Mouse (Mus musculus) gastrocnemius, postnatal 10 days (tissue): Measurements from ENCODE around the gene Schip1. TPM values are rescaled to one million over a fixed set of nuclear protein-coding genes. Genes with fewer than 3 reads are reported as not detected.

Experiments
- DNase-seq: peaks from one replicate; pipeline ENCODE4 v3.0.0; 2021; ENCODE audit warnings: mixed read lengths
- total RNA-seq, 2 experiments: library from RNA; stranded (reverse); gene quantifications; 2 replicates each; pipeline ENCODE4 v1.2.3; 2021

Gene Schip1
- total RNA-seq, 2 experiments from 2014 or later, result 86.2 to 86.6 TPM

DNA sequence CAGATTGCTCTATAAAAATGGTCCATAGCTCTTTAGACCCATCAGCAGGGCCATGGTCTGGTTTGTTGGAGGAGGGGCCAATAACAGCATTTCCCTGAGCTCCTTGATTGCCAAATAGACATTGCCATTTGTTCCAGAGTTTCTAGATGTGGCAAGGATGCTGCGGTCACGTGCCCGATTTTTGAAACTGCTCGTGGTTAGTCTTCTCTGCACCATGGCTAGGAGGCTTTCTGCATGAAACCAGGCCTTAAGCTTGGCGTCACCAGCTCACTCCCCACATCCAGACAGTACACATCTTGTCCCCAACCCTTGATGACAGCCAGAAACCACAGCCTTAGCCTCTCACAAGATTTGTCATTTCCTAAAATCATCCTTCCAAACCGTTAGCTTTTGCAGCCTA lies 559.9 kb downstream of the Schip1 start:
- DNase-seq, result no peak

DNA sequence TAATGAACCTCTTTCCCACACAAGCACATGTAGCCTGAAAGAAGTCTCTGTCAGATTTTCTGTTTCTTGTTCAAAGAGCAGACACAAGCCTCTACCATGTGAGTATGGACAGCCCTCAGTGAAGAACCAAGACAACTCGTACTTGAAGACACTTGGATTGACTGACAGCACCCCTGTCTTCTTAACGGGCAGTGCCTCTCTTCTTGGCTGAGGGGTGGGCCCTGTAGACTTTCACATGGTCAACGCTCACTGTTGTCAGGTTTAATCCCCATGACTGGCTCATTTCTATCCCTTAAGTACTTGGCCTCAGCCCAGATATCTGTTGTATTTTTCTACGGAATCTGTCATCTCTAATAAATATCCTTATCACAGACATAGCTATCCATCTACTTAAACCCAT lies 565.7 kb downstream of the Schip1 start:
- DNase-seq, result no peak

DNA sequence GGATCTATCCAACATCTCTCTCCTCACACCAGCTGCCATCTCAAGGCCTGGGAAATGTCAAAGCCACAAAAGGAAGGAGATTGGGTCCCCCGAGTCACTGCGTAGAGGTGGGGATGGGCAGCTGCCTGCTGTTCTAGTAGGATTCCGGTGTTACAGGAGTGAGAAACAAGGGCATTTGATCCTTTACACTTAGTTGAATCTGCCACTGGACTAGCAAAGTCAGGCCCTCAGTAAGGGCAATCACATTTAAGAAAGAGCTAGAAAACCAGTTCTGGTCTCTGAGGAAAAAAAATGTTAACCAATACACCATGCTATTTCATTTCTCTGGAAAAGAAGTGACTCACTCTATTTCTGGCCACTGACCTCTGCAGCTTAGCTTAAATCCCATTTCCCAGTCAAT lies 566.2 kb downstream of the Schip1 start:
- DNase-seq, result no peak

DNA sequence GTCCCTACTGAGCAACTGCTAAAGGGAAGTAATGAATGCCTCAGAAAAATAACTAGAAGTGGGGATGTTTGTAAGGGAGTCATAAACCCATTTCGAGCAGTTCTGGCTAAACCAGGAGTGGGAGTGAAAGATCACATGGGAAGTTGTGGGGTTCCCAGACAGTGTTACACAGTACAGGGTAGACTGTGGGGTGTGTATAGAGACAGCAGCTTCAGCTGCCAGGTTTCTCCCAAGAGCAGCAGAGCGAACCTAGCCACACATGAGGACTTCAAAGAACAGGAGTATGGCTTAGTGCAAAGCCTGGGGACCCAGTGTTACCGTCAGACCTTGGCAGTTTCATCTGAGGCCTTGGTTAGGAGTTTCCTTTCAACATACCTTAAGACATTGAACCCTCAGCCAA lies 568.1 kb downstream of the Schip1 start:
- DNase-seq, result no peak

DNA sequence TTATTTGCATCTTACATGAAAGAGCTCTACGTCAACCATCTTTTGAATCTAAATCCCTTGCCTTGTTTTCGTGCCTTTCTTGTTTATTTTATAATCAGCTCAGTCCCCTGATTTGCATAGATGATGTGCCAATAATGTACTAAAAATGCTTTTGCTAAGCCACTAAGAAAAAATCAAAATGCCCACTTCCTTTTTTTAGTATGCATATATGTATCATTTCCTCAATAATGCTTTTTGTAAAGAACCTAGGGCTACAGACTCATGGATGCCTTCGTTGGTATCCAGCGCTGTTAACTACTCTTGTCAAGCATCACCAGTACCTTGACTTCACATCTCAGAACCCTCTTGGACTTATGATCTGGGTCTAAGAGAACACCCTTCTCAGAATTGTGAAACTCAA lies 569.0 kb downstream of the Schip1 start:
- no peak for DNase-seq

DNA sequence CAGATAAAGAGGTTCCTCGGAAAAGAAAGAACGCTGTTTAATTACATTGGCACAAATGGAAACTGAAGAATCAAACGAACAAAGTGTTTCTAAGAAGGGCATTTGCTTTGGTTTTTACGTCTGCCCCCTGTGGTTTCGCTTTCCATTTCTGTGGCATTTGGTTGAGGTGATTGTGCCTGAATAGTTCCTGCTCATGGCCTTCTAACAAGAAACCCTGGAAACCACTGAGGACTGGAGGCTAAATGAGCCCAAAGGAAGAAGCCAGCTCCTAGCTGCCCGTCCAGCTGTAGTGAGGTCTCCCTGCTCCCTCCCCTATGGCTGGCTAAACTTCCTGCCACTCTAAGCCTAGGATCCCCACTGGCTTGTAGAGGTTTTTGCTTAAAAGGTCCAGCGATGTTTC lies 573.4 kb downstream of the Schip1 start:
- DNase-seq, result no peak

DNA sequence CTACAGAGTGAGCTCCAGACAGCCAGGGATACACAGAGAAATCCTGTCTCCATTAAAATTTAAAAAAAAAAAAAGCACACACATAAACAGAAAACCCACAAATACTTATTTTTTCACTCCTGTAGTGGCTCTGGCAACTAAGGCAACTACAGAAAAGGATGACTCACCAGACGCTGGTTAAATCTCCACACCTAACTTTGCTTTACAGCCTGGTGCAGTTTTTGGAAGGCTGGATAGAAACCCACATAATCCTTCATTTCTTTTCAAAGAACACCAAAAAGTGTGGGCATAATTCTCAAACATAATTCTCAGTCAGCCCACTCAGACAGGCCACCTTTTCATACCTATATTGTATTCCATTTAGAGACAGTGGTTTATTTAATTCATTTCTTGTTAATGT lies 574.1 kb downstream of the Schip1 start:
- DNase-seq, result no peak

DNA sequence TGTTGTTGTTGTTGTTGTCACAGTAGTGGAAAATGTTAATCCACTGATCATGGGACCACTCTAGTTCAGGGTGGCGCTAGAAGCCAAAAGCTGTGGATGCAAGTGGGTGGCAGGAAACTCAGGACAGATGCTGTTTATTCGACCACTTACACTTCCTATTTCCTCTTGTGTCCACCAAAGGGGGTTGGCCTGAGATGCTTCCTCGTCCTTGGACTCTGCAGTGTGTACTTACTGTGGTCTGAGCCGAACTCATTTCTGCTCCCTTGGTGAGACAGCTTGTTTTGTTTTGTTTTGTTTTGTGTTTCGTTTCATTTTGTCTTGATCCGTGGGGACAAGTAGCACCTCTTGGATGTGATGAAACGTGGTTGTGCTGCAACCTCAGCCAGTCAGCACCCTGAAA lies 578.3 kb downstream of the Schip1 start:
- no peak for DNase-seq

DNA sequence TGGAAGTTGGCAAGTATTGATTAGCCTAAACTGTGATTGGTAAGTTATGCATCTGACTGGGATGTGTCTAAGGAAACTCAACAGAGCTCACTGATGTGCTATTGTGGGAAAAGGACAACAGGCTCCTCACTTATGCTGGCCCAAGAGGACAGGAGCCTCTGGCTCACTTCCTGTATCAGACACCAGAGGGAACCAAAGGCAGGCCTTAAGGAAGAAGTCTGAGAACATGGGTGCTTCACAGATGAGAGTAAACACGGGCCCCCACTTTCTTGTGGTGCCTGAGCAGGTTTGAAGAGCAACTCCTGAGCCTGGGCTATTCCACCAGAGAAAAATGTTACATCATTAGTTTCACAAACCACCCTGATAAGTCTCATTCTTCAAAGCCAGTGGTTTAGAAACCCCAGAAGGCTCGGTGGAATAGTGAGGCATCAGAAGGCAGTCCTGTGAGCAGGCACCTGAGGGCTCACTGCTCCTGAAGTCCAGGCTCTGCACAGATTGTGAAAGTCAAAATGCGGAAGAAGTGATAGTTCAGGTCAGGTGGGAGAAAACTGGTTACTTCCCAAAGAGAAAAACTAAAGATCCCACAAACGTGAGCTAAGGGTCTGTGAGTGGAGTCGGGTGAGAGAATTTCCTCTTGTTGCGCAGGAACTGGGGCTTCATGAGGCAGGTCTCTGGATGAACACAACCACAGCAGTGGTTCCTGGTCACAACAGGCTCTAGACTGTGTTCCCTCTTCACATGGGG lies 582.0 kb downstream of the Schip1 start:
- DNase-seq, result peak; percentile 27

DNA sequence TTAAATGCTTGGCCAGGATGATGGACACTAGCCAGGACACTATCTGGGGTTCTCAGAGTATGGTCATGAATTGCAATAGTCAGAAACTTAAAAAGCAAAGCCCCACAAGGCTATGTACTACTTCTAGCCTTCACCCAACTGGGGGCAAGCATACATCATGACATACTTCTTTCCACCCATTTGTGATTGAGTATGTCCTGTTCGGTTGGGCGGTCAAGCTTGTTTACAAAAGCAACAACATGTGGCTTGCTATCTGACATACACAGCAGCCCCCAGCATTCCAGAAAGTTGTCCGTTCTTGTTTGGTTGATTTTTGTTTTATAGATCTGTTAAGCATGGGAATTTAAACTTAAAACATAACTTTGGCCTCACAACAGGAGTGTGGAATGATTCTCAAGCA lies 582.7 kb downstream of the Schip1 start:
- DNase-seq, result no peak

DNA sequence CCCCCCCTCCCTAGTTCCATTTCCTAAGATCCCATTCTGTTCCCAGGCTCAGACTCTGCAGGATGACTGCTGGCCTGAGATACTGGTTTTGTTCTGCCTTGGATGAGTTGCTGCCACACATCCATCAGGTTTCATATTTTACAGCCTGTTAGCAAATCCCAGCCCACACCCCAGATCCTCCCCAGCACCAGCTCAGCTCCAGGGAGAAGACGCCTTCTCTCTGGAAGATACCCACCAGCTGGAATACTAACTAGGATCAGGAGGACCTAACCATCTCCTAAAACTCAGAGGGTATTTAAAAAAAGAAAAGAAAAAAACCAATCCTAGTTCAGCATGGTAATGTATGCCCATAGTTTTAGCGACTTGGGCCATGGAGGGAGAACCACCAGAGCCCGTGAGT lies 585.6 kb downstream of the Schip1 start:
- no peak for DNase-seq

DNA sequence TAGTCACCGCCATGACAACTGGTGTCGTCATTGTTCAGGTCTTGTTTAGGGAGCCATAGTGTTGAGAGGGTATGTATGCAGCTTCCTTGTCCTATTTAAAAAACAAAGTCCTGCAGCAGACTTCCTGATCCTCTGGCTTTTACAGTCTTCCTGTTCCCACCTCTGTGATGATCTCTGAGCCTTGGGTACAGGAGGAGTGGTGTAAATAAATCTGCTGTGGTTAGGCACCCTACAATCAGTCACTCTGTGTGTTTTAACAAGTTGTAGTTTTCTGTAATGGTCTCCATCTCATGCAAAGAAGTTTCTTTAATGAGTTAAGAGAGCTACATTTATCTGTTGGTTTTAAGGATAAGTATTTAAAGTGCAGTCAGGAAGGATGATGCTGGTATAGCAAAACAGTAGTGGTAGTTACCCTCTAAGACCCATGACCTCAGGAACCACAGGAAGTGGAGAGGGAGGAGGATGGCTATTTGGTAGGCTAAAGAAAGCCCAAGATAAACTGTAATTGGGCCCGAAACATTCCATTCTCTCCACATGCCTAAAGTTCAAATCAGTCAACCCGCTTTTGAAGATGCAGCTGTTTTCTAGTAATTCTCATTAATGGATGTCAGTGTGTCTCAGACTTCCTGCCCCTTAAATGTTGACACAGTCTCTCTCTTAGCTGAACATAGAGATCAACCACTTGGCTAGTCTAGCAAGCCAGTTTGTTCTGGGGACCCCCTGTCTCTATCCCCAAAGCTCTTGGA lies 592.2 kb downstream of the Schip1 start:
- DNase-seq, result no peak

DNA sequence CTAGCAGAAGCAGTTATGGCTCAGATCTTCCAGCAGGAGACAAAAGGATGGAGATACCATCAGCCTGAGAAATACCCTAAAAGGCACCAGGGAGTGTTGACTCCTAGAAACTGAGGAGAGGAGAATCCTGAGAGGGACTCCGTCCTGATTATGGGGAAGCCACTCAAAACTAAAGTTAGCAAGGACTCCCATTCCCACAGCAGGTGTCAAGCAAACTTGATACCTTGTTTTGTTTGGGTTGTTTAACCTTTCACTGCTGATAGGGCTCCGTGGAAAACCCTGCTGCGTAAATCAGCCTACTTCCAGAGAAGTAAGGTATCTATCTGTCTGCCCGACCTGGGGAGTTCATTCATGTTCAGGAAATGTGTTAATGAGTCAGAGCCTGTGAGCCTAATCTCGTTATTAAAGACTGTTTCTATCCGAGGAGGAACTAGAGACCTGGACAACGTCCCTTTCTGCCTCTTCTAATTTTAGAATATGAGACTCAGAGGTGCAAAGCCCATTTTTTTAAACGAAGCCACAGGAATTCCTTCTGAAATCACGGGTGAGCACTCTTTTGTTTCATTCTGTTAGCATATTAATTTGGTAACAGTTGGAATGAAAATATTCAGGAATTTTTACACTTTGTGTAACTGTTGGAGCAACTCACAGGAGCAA lies 593.1 kb downstream of the Schip1 start:
- no peak for DNase-seq

DNA sequence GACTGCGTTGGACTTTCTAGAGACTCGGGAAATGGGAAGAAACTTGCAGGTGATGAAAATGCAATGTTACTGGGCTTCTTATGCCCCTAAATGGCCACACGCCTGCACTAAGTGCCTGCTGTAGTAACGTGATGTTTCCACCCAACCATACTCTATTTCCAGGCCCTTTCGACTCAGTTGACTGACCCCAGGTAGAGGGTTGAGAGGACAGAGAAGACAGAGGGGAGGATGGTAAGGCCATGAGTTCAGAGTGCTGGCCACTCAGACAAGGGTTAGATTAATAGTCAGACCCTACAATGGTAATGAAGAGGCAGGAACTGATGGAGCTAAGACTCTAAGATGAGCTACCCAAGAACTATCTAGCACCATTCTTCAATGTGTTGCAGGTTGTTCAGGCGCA lies 595.4 kb downstream of the Schip1 start:
- DNase-seq, result no peak

DNA sequence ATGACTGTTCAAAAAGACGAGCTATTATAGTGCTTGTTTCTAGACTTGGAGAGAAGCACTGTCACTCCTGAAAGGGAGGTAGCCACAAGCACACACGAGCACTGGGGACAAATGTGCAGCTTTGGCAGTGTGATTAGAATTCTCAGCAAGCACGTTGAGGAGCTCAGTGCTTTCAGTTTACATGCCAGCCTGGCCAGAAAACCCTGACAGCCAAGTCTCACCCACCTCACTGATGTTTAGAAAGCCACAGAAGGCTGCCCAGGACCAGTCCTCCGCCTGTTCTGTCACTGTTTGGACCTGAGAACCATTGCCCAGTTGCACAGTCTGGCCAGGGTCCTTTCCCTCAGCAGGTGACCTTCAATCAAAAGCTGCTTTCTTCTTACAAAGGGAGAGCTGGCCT lies 595.9 kb downstream of the Schip1 start:
- no peak for DNase-seq

DNA sequence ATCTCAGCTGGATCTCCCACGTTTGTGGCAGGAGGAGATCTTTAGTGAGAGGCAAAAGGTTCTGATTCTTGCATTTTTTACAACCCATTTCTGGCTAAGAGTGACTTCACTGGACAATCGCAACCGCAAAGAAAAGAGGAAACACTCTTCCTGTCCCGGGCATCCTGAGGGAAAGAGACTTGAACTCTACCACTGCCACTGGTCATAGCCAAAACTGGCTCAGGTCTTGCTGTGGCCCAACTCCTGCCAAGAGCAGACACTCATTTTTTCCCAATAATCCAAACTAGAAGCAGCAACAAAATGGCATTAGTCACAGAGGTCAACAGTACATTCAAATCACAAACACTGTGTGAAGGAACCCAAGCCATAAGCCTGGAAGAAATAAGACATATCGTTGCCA lies 597.8 kb downstream of the Schip1 start:
- DNase-seq, result no peak

DNA sequence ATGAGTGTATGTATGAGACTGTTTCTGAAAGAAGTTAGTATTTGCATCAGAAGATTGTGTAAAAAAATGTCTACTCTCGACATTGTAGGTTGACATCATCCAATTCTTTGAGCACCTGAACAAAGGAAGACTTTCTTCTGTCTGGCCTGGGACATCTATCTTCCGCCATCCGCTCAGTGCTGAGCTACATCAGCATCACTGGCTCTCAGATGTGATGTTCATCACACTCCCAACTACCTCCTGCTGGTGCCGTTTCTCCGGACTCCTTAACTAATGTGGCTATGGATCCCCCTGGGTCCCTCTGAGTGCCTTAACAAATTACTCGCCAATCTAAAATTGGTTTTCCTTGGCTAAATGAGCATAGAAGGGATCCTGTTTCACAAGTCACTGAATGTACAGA lies 599.7 kb downstream of the Schip1 start:
- no peak for DNase-seq

DNA sequence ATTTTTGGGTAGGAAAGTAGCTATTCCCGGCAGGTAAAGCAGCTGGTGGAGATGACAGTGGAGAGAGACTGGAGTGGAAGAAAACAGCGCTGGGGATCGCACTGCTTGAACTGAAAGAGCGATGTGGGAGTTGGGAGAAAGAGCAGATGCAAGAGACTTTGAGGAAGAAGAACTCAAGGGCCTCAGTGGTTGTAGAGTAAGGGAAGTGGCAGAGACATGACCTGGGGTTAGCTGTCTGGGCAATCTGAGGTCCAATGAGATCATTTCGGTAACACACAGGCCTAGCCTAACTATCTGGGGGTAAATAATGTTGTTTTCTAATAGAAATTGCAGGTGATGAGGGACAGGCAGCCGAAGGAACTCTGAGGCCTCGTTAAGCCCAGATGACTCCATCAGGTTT lies 601.8 kb downstream of the Schip1 start:
- DNase-seq, result no peak

DNA sequence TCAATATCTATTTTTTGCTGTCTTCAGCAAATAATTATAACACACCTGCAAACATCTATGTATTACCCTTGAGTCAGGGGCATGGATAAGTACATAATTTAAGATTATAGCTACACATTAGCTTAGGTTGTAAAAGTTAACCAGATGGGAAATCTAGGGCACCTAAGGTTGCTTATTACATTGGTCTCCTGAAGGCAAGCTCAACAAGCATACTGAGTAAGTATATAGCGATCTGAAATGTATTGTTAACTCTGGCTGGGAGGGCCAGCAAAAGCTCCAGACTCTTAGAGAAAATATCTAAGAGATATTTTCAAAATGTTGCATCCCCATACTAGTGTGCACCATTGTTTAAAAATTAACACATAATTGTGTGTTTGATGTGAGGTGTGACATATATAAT lies 603.2 kb downstream of the Schip1 start:
- DNase-seq, result no peak

DNA sequence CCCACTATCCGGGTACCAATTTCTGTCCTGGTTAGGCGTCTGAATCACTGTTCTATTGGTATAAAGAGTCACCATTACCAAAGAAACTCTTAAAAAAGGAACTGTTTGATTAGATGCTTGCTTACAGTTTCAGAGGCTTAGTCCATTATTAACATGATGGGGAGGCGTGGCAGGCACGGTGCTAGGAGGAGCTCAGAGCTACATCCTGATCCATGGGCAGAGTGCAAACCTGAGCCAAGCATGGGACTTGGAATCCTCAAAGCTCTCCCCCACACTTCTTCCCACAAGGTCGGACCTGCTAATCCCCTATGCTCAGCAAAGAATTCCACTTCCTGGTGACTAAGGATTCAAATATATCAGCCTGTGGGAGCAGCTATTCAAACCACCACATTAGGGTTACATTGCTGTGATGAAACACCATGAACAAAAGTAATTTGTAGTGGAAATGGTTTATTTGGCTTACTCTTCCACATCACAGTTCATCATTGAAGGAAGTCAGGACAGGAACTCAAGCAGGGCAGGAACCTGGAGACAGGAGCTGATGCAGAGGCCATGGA lies 604.9 kb downstream of the Schip1 start:
- no peak for DNase-seq

DNA sequence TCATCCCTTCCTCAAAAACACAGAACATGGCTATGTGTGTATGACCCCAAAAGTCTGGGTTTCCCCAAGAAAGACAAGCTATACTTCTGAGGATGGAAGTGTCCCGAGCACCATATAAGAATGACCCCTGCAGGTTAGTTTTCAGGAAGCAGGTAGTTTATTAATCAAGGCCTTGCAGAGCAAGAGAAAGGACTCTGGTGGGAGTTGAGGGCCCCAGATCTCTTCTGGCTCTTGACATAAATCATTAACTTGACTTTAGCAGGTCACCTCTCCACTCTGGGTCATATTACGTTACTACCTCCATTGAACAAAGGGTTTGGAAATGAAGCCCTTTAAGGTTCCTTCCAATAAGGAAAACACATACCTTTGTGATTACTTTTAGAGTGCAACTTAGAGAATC lies 610.1 kb downstream of the Schip1 start:
- no peak for DNase-seq

DNA sequence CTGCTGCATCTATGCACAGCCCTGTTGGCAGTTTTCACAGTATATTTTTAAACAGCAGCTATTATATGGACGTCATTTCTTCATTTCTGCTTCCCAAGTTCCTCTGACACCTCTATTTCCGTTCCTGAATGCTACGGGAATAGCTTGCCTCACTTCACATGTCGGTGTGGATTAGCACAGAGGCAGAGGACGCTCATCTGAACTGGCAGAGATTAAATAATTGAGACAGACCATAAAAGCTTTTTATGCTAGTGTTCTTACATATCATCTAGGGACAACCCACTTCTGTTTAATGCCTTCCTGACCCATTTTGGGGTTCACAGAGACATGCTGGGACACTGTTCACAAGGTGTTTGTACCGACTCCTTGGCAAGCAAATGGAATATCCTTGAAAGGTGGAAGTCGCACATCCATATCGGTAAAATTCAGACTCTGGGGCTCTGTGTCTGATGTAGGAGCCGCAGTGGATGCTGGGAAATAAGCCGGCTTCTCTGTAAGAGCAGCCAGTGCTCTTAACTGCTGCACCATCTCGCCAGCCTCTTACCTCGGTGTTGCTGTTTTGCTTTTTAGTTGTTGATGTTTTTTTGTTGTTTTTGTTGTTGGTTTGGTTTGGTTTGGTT lies 610.7 kb downstream of the Schip1 start:
- DNase-seq, result no peak
